Mouse (Mus musculus) liver, embryonic 11.5 days (tissue): ENCODE results near the gene Ccnj. TPM values are rescaled to one million over a fixed set of nuclear protein-coding genes. Genes with fewer than 3 reads are reported as not detected.

Source experiments
- ATAC-seq: fragments of 200-750 bp; cut with Nextera tagmentation; replicated peaks from 2 replicates; pipeline ENCODE4 v1.8.0; 2017; ENCODE audit warnings: moderate number of reproducible peaks, mild to moderate bottlenecking, moderate TSS enrichment, moderate library complexity; ENCODE audit not compliant: low FRiP score
- DNase-seq: peaks from one replicate; pipeline ENCODE4 v3.0.0-alpha.2; 2017; ENCODE audit warnings: low spot score
- H3K27ac ChIP-seq: fragments of 300-500 bp; sonication (generic); 2 replicates; pipeline ENCODE4 v1.5.1; 2014; ENCODE audit warnings: mild to moderate bottlenecking, low read depth, low read length, control low read depth
- H3K27me3 ChIP-seq: fragments of 300-500 bp; sonication (generic); replicated peaks from 2 replicates; pipeline ENCODE4 v1.6.1; 2014; ENCODE audit warnings: low read length, mixed read lengths; ENCODE audit not compliant: control insufficient read depth, insufficient read depth
- H3K36me3 ChIP-seq: fragments of 300-500 bp; sonication (generic); 2 replicates; pipeline ENCODE4 v1.6.1; 2014; ENCODE audit warnings: mild to moderate bottlenecking, low read length, moderate library complexity, mixed read lengths; ENCODE audit not compliant: control insufficient read depth, insufficient read depth
- H3K4me1 ChIP-seq: fragments of 300-500 bp; sonication (generic); replicated peaks from 2 replicates; pipeline ENCODE4 v1.6.1; 2014; ENCODE audit warnings: low read length, mixed read lengths; ENCODE audit not compliant: control insufficient read depth, insufficient read depth
- H3K4me2 ChIP-seq: fragments of 300-500 bp; sonication (generic); 2 replicates; pipeline ENCODE4 v1.6.1; 2014; ENCODE audit warnings: mild to moderate bottlenecking, control low read depth, moderate library complexity
- H3K4me3 ChIP-seq: fragments of 300-500 bp; sonication (generic); 2 replicates; pipeline ENCODE4 v1.5.1; 2014; ENCODE audit warnings: low read depth, low read length, control low read depth
- H3K9ac ChIP-seq: fragments of 300-500 bp; sonication (generic); 2 replicates; pipeline ENCODE4 v1.6.1; 2014; ENCODE audit warnings: low read depth, low read length, control low read depth
- H3K9me3 ChIP-seq: fragments of 300-500 bp; sonication (generic); 2 replicates; pipeline ENCODE4 v1.6.1; 2016; ENCODE audit warnings: low read length, inconsistent platforms, mixed read lengths; ENCODE audit not compliant: control insufficient read depth
- WGBS: fragments of 180-500 bp; shearing (Covaris S2); extraction: QIAGEN DNeasy Blood & Tissue Kit; methylation state at CpG from one replicate; pipeline ENCODE4 v1.1.7; 2014; 5-methylcytosine and 5-hydroxymethylcytosine counted together
- polyA plus RNA-seq: library from polyadenylated mRNA; unstranded; fragments of >200 nt; fragmentation: Nextera tagmentation; extraction: Ambion mirVana; gene quantifications from 2 replicates; pipeline ENCODE4 v1.2.1, GENCODE M21; 2014

The Ccnj gene
- 12.4 and 13.2 TPM in 2 replicates for polyA plus RNA-seq

DNA sequence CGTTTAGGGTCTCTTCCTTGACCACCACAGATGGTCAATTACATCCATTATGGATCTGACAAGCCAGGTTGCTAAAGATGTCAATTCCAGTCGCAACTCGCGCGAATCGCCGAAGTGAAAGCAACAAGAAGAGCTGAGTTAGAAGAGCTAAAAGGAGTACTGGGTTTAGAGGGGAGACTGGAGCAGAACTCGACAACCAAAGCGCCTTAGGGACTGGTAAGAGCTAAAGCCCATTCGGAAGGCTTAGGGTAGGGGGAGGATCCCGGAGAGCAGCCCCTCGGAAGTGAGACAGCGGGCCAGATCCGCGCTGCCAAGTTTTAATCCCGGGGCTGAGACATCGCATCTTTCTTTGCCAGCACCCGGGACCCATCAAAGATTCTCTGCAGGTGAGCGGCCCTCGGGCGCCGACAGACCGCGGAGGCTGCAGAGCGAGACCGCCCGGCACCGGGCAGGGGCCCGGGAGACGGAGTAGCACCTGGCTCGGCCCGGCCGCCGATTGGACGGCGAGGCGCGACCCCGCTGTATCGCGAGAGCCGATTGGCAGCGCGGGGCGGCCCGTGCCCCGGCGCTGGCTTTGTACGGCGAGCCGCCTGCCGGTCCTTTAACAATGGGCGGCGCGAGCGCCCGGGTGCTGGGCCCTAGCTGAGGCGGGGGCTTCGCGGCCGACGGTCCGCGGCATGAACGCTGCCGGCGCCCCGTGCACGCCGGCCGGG is at the start of gene Ccnj:
Gene Ccnj (plus strand): TSS at position 577 of the 713 bp plus-strand sequence.
- H3K4me1 ChIP-seq: peaks cover 16% of the 10 kb centered on the region
- peak within 1 kb of the TSS; percentile 93 for H3K4me2 ChIP-seq
- peak within 1 kb of the TSS; percentile 77 for H3K27ac ChIP-seq
- H3K36me3 ChIP-seq: no peaks in the 10 kb centered on the region
- H3K9ac ChIP-seq: peak within 1 kb of the TSS; percentile 93
- peak within 1 kb of the TSS; percentile 93 for H3K4me3 ChIP-seq
- H3K27me3 ChIP-seq: no peaks in the 10 kb centered on the region
- WGBS: under 1% methylated on average over 71 of the region's 71 CpGs
- ATAC-seq (peak; percentile 100), DNase-seq (peak; percentile 93)
- H3K9me3 ChIP-seq: no peaks in the 10 kb centered on the region

GRCm38 (mm10) chr19:40788004-40788714 is 42.9 kb upstream of the Ccnj start:
- Histone ChIP-seq H3K4me2 (no peak overlapping the region), H3K9ac (no peak overlapping the region), H3K9me3 (no peaks in the 10 kb centered on the region), H3K4me3 (no peak overlapping the region), H3K4me1 (peaks cover 5% of the 10 kb centered on the region), H3K27ac (no peak overlapping the region), H3K27me3 (no peaks in the 10 kb centered on the region), H3K36me3 (no peaks in the 10 kb centered on the region)
- DNase-seq (peak; percentile 23), ATAC-seq (peak; percentile 54; the same call in 1 of the 2 replicates)
- 58% methylated on average over 15 of the region's 15 CpGs for whole genome bisulfite sequencing

DNA sequence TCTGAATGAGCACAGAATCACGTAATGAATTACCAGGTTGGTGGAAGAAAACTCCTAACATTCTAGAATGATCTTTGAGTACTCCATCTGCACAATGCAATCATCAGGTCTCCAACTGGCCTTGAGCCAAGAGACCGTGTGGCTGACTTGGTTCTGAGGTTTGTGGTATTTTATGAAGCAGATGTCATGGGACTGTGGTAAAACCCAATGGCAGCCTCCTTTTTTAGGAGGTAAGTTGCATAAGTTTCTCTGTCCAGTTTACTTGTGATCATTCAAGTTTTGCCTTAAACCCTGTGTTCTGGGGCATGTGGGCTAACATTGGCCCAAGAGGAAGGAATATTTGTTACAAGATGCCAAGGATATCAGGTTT is 42.4 kb upstream of the Ccnj start:
- Histone ChIP-seq H3K9ac (no peak overlapping the region), H3K27ac (no peak overlapping the region), H3K27me3 (no peaks in the 10 kb centered on the region), H3K4me3 (no peak overlapping the region), H3K4me2 (no peak overlapping the region), H3K4me1 (peaks cover 5% of the 10 kb centered on the region), H3K36me3 (no peaks in the 10 kb centered on the region), H3K9me3 (no peaks in the 10 kb centered on the region)
- peak; percentile 16 for DNase-seq
- 76% methylated on average over 2 of the region's 2 CpGs for WGBS
- no peak for ATAC-seq

- 49% methylated on average over 7 of the region's 7 CpGs for WGBS
Observed at GRCm38 (mm10) chr19:40805176-40805737, 25.8 kb upstream of the Ccnj start.

DNA sequence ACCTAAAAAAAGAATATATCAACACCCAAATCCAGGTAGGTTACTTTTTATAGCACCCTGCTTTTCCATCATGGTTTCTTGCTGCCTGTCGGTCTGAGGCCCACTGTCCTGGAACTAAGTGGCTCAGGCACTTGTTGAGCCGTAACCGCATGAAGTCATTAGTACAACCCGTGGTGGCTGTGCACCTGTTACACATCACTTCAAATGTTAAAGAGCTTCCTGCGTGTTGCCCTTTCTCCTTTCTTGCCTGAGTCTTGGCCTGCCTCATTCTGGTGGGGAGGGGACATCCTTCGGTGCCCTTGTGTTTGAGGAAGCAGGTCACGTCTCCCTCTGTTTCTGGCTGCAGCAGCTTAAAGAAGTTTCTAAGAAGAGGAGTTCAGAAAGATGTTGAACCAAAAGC is 21.2 kb upstream of the Ccnj start:
- Histone ChIP-seq H3K9ac (no peak overlapping the region), H3K4me3 (no peak overlapping the region), H3K4me2 (no peak overlapping the region), H3K27me3 (no peaks in the 10 kb centered on the region), H3K27ac (no peak overlapping the region), H3K36me3 (no peaks in the 10 kb centered on the region), H3K9me3 (no peaks in the 10 kb centered on the region), H3K4me1 (peaks cover 24% of the 10 kb centered on the region)
- ATAC-seq (no peak), DNase-seq (no peak)
- 69% methylated on average over 7 of the region's 7 CpGs for WGBS

More at GRCm38 (mm10) chr19:40805176-40805737, 25.8 kb upstream of the Ccnj start:
- no peaks in the 10 kb centered on the region for H3K27me3 ChIP-seq
- no peak overlapping the region for H3K27ac ChIP-seq
- ATAC-seq (peak; percentile 49), DNase-seq (no peak)
- H3K4me2 ChIP-seq: no peak overlapping the region
- H3K9ac ChIP-seq: no peak overlapping the region
- no peak overlapping the region for H3K4me3 ChIP-seq
- no peaks in the 10 kb centered on the region for H3K9me3 ChIP-seq
- 0 out of 2 replicates have a peak, but pooled peaks cover 2% of the 10 kb centered on the region for H3K4me1 ChIP-seq
- H3K36me3 ChIP-seq: no peaks in the 10 kb centered on the region

GRCm38 (mm10) chr19:40811840-40812239 is 19.2 kb upstream of the Ccnj start:
- H3K36me3 ChIP-seq: no peaks in the 10 kb centered on the region
- no peaks in the 10 kb centered on the region for H3K9me3 ChIP-seq
- no peak overlapping the region for H3K27ac ChIP-seq
- ATAC-seq: no peak
- H3K9ac ChIP-seq: no peak overlapping the region
- H3K27me3 ChIP-seq: no peaks in the 10 kb centered on the region
- H3K4me3 ChIP-seq: no peak overlapping the region
- DNase-seq: no peak
- H3K4me2 ChIP-seq: no peak overlapping the region; the same call in 1 of the 2 replicates
- H3K4me1 ChIP-seq: peaks cover 22% of the 10 kb centered on the region
- 75% methylated on average over 4 of the region's 4 CpGs for WGBS

DNA sequence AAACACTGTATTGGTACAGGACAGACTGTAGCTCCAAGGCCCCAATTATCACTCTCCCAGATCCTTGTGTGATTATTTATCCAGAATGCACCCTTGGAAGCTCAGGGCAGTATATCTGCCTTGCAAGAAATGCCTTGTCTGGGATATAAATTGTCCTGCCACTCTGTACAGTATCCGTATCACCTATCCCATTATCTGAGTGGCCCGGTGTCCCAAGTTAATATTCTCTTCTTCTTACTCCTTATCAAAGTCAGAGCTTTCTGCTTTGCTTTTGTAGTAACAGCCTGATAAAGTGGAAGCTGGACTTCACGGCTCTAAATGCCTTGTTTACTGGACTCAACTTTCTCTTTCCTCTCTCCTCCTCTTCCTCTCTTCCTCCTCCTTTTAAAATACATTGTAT is 18.3 kb upstream of the Ccnj start:
- peak overlapping the region; percentile 97 for H3K27ac ChIP-seq
- 21% methylated on average over 3 of the region's 3 CpGs for WGBS
- peak overlapping the region; percentile 70 for H3K4me2 ChIP-seq
- H3K9me3 ChIP-seq: no peaks in the 10 kb centered on the region
- H3K4me1 ChIP-seq: peaks cover 29% of the 10 kb centered on the region
- H3K36me3 ChIP-seq: no peaks in the 10 kb centered on the region
- peak overlapping the region; percentile 28 for H3K4me3 ChIP-seq
- H3K9ac ChIP-seq: peak overlapping the region; percentile 59
- no peaks in the 10 kb centered on the region for H3K27me3 ChIP-seq
- DNase-seq: no peak
- ATAC-seq: peak; percentile 72

DNA sequence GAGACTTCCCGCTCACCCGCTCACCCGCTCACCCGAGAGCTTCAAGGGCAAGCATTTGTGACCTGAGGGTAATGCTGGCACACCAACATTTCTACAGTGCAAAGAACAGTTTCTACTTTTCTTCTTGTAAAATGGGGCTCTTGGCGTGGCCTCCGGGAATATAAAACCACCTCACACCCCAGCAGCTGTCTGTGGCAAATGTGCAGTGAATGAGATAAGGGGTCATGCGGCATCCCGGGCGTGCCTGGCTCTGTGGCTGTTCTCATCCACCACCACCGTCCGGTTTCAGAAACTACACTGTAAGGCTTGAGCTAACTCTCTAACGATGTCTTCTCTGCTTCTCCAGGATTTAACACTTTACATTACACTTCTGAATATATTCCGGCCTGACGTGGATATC is 17.7 kb upstream of the Ccnj start:
- ATAC-seq: peak; percentile 96
- peak overlapping the region; percentile 59 for H3K9ac ChIP-seq

More for the DNA sequence above, 17.7 kb upstream of the Ccnj start:
- Histone ChIP-seq H3K9me3 (no peaks in the 10 kb centered on the region), H3K27ac (peak overlapping the region; percentile 97), H3K27me3 (no peaks in the 10 kb centered on the region), H3K36me3 (no peaks in the 10 kb centered on the region), H3K4me1 (peaks cover 35% of the 10 kb centered on the region), H3K4me3 (peak overlapping the region; percentile 28), H3K4me2 (peak overlapping the region; percentile 70)
- WGBS: 32% methylated on average over 14 of the region's 14 CpGs
- DNase-seq: peak; percentile 64
